Mouse (Mus musculus) small intestine, adult 2 months (tissue): ENCODE measurements around the gene Bend5. TPM values are rescaled to one million over a fixed set of nuclear protein-coding genes. Genes with fewer than 3 reads are reported as not detected.

Experiments
- H3K27ac ChIP-seq: fragments of 200-500 bp; 2 replicates; pipeline ENCODE4 v1.5.1; 2012; ENCODE audit warnings: low read depth, low read length, control low read depth, inconsistent platforms; ENCODE audit not compliant: insufficient read depth
- H3K27me3 ChIP-seq: fragments of 200-500 bp; 2 replicates; pipeline ENCODE4 v1.6.1; 2012; ENCODE audit warnings: mild to moderate bottlenecking, moderate library complexity, low read length, inconsistent platforms; ENCODE audit not compliant: control insufficient read depth, insufficient read depth
- H3K36me3 ChIP-seq: fragments of 200-500 bp; 2 replicates; pipeline ENCODE4 v1.6.1; 2012; ENCODE audit warnings: mild to moderate bottlenecking, low read length, control low read depth, inconsistent platforms; ENCODE audit not compliant: control insufficient read depth, insufficient read depth
- H3K4me1 ChIP-seq: fragments of 200-500 bp; 2 replicates; pipeline ENCODE4 v1.6.1; 2012; ENCODE audit warnings: low read length, inconsistent platforms, mixed read lengths; ENCODE audit not compliant: control insufficient read depth, insufficient read depth, insufficient read length
- H3K4me3 ChIP-seq: fragments of 200-500 bp; 2 replicates; pipeline ENCODE4 v1.5.1; 2012; ENCODE audit warnings: low read depth, mild to moderate bottlenecking, control low read depth, inconsistent platforms, low read length, moderate library complexity
- CTCF ChIP-seq: fragments of 200-500 bp; IDR thresholded peaks from 2 replicates; pipeline ENCODE4 v1.5.1; 2012; ENCODE audit warnings: low read depth, mild to moderate bottlenecking, control low read depth, inconsistent platforms, low read length, moderate library complexity, mixed read lengths; ENCODE audit not compliant: insufficient replicate concordance, insufficient read length; ENCODE audit errors: extremely low read depth
- POLR2A ChIP-seq: fragments of 200-500 bp; IDR thresholded peaks from 2 replicates; pipeline ENCODE4 v1.6.1; 2012; ENCODE audit warnings: low read depth, mild to moderate bottlenecking, control low read depth, inconsistent platforms, low read length, moderate library complexity
- WGBS: fragments of 180-500 bp; shearing (Covaris S2); methylation state at CpG from one replicate; pipeline ENCODE4 v1.1.7; 2018; 5-methylcytosine and 5-hydroxymethylcytosine counted together
- polyA plus RNA-seq: library from polyadenylated mRNA; depleted of rRNA; stranded (reverse); fragments of >200 nt; gene quantifications from 2 replicates; pipeline ENCODE4 v1.2.3, GENCODE M21; 2012

Bend5 gene
- polyA plus RNA-seq, 1 experiment, result 6.8 TPM

DNA sequence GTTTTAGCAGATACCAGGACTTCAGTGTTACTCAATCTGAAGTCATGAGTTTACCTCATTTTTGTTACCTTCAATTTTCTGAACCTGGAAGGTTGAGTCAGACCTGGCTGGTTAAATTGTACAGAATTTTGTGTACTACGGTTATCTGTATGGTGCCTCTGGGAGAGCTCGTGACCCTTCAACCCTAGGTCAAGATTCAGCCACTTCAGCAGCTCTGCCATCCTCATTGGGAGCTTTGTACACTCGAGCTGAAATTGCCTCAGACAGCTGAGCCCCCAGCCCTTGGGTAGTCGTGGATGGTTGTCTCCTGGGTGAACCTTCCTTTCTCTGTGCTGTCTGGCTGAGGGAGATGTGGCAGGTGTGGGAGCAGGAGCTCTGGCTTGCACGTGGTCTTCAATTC is 17.2 kb downstream of the Bend5 start:
- Histone ChIP-seq H3K4me3 (no peak overlapping the region), H3K27ac (no peak overlapping the region), H3K27me3 (no peaks in the 10 kb centered on the region), H3K36me3 (no peaks in the 10 kb centered on the region), H3K4me1 (no peaks in the 10 kb centered on the region)
- TF ChIP-seq POLR2A, result no peak
- TF ChIP-seq CTCF, result no peak
- WGBS, result 60% methylated on average over 5 of the region's 5 CpGs

DNA sequence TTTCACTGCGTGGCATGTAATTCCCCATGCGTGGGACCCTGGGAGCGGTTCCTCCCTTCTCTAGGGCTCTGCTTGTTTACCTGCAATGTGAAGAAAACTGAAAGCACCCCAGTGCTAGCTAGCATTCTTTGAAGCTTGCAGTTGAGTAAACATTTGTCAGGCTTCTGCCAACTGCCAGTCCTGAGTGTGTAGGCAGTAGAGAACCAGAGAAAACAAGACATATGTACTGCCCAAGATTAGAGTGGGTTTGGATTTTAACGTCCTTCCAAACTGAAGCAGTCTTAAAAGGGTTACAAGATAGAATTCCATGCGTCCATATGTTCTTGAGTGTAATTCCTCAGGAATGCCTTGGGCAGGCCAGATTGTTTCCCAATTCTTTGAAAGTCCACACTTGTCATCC is 17.6 kb downstream of the Bend5 start:
- no peak overlapping the region for H3K27ac ChIP-seq
- H3K4me1 ChIP-seq, result no peaks in the 10 kb centered on the region
- whole genome bisulfite sequencing, result 64% methylated on average over 5 of the region's 5 CpGs
- H3K36me3 ChIP-seq, result no peaks in the 10 kb centered on the region
- H3K27me3 ChIP-seq, result no peaks in the 10 kb centered on the region
- no peak overlapping the region for H3K4me3 ChIP-seq
- no peak for TF ChIP-seq CTCF

DNA sequence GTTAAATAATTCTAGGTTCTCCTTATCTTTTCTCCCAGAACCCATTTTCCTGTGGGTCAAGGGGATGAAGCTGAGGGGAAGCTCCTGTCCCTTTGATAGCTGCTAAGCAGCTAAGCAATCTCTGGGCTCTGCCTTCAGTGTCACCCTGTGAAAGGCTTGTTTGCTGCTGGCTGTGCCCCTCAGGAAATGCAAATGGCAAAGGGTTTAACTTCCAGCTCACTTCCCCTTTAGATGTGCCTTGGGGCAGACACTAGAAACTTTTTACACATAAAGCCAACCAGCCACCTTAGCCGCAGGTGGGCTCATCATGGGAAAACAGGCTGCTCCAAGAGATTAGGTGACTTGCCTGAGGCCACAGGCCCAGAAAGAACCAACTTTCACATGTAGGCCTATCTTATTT is 26.9 kb downstream of the Bend5 start:
- no peak overlapping the region for H3K4me3 ChIP-seq

DNA sequence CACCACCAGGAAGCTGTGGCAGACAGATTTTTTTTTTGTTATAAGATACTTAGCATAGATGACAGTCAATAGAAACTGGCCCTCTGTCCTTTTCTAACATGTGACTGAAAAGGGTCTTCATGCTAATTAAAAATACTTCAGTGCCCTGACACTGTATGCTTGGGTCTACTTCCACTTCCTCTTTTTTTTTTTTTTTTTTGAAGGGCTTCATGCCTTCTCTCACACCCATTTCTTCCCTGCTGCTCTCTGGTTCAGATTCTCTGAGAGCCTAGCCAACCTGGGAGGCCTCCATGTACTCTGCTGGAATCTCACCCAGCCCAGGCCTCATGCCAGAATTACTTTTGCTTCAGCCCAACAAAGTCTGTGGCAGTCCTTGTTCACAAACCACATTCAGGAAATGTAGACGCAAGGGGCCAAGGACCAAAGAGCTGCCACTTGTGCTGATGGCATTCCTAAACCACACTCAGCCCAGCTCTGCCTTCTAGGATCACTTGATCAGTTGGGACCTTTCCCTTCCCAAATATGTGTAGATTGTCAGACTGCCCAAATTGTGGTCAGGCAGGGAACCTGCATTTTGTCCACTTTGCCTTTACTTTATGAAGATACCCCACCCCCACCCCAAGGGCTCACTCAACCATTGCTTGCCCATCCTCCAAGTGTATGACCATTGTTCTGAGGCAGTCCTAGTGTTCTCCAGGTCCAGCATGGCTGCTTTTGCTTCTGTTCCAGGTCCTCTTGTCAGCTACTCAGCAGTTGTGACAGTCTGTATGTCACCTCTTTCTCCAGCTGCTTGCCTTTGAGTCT is 27.8 kb downstream of the Bend5 start:
- Histone ChIP-seq H3K36me3 (no peaks in the 10 kb centered on the region), H3K27me3 (no peaks in the 10 kb centered on the region), H3K4me3 (no peak overlapping the region), H3K4me1 (no peaks in the 10 kb centered on the region; the same call in 1 of the 2 replicates), H3K27ac (no peak overlapping the region)
- TF ChIP-seq POLR2A (no peak), CTCF (no peak)
- 72% methylated on average over 1 of the region's 1 CpGs for WGBS

More for the DNA sequence above, 26.9 kb downstream of the Bend5 start:
- H3K27me3 ChIP-seq, result no peaks in the 10 kb centered on the region
- TF ChIP-seq POLR2A (no peak), CTCF (no peak)
- H3K36me3 ChIP-seq, result no peaks in the 10 kb centered on the region
- no peaks in the 10 kb centered on the region; the same call in 1 of the 2 replicates for H3K4me1 ChIP-seq
- no peak overlapping the region for H3K27ac ChIP-seq
- WGBS, result 89% methylated on average over 1 of the region's 1 CpGs

DNA sequence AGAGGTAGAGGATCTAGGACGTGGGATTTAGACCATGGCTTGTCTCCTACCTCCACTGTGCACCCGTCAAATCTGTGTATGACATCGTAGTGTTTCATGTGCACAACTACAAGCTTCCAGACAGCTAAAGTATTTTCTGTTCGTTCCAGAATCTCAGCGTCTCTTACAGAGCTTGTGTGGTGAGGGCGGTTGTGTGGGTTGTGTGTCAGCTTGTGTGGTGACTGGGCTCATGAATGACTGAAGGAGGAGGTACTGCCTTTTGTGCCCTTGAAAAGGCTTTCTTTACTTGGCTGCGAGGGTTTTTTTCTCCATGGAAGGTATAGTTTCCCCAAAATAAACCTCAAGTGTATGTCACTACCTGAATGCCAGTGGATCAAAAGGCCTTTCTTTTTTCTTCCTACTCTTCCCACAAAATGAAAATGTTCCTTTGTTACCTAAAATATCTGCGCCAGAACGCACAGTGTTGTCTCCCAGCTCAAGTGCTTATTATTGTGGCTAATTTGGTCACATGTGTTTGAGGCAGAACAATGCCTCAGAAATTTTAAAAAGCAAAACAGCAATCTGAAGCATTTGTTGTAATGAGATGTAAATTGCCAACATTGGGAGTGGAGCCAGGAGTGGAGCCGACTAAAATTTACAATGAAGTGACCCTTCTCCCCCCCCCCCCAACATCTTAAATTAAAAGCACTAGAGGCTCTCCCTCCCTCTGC is 29.3 kb downstream of the Bend5 start:
- H3K4me3 ChIP-seq, result no peak overlapping the region
- H3K36me3 ChIP-seq, result no peaks in the 10 kb centered on the region
- H3K27ac ChIP-seq, result no peak overlapping the region
- WGBS, result 84% methylated on average over 10 of the region's 10 CpGs
- H3K4me1 ChIP-seq, result no peaks in the 10 kb centered on the region; the same call in 1 of the 2 replicates
- no peak for TF ChIP-seq CTCF
- TF ChIP-seq POLR2A, result no peak
- no peaks in the 10 kb centered on the region for H3K27me3 ChIP-seq

DNA sequence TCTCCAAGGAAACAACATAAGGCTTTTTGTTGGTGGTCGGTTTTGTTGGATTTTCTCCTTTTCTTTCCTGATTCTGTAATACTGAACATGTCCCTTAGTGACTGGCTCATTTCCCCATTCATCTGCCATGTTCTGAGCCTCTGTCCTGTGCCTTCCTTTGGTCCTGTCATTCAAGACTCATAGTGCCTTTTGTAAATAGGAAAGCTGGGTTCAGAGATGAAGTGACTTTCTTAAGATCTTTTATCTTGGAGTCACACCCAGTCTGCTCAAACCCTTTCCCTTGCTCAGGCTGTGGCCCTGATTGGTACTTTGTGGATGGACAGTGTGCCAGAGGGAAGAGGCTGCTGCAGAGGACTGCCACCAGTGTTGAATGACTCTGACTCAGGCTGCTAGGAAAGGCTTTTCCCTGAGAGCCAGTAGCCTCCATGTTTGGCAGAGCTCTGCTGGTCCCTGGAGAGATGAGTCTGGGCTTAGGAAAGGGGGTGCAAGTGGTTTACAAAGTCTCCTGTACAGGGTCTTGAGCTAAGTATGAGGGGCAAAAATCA is 29.9 kb downstream of the Bend5 start:
- 73% methylated on average over 1 of the region's 1 CpGs for WGBS
- no peaks in the 10 kb centered on the region; the same call in 1 of the 2 replicates for H3K4me1 ChIP-seq
- no peaks in the 10 kb centered on the region for H3K36me3 ChIP-seq
- H3K4me3 ChIP-seq, result no peak overlapping the region
- TF ChIP-seq CTCF, result no peak
- TF ChIP-seq POLR2A, result no peak
- no peaks in the 10 kb centered on the region for H3K27me3 ChIP-seq
- no peak overlapping the region for H3K27ac ChIP-seq

DNA sequence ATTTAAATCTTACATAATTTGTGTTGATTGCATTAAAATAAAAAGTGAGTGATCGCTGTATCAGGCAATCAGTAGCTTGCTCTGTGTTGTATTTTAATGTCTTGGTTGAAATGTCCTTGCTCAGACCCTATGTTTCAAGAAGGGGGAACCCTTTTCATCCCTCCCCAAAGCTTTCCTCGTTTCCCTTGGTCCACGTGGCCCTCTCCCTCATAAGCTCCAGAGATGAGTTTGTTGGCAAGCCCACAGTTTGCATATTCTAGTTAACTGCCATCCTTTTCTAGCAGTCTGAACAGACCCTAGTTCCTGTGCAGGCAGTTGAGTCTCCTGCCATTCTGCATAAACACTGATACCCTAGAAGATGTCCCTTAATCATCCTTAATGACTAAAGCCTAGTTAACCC is 33.1 kb downstream of the Bend5 start:
- no peaks in the 10 kb centered on the region for H3K36me3 ChIP-seq
- no peak for TF ChIP-seq CTCF
- TF ChIP-seq POLR2A, result no peak
- H3K27ac ChIP-seq, result no peak overlapping the region
- H3K4me1 ChIP-seq, result peaks cover 3% of the 10 kb centered on the region; the same call in 1 of the 2 replicates
- H3K27me3 ChIP-seq, result no peaks in the 10 kb centered on the region
- WGBS, result 78% methylated on average over 3 of the region's 3 CpGs
- H3K4me3 ChIP-seq, result no peak overlapping the region
